Mouse (Mus musculus): Measurements from ENCODE around the gene Zfp410.

GRCm38 (mm10) chr12:84284391-84284790 is 32.3 kb upstream of the Zfp410 start:
- no peak for TF ChIP-seq CTCF (conservative IDR thresholded peaks at IDR 0.05; ENCODE audit: insufficient read depth, insufficient read length, low read depth, low read length)
- TF ChIP-seq POLR2A (IDR thresholded peaks at IDR 0.05; ENCODE audit: low read depth, low read length), result no peak

Measured in kidney, adult 2 months (tissue).